Mouse (Mus musculus) bone marrow, adult 2 months (tissue): ENCODE measurements at regions not wholly inside any gene's neighbourhood (a gene's known extent, or its start where the extent isn't known, plus 50 kb on each side); places are given as distances from the start of the nearest gene placed in this dataset.
"Not testable (repeated sequence)": the region's sequence is repeated elsewhere in the genome, so short reads cannot be mapped to it uniquely, and the experiment has no call there.

Experiments used
- H3K27ac ChIP-seq: fragments of 200-500 bp; 2 replicates; pipeline ENCODE4 v1.5.1; 2012; ENCODE audit warnings: low read depth, mild to moderate bottlenecking, control low read depth, inconsistent platforms, low read length; ENCODE audit not compliant: control insufficient read depth, poor library complexity, insufficient read depth
- H3K4me1 ChIP-seq: fragments of 200-500 bp; 2 replicates; pipeline ENCODE4 v1.6.1; 2011; ENCODE audit warnings: low read length; ENCODE audit not compliant: control insufficient read depth, insufficient read depth
- H3K4me3 ChIP-seq: fragments of 200-500 bp; replicated peaks from 2 replicates; pipeline ENCODE3; 2011; ENCODE audit warnings: mild to moderate bottlenecking, low read depth, low read length, control low read depth; ENCODE audit not compliant: control insufficient read depth
- CTCF ChIP-seq: fragments of 200-500 bp; IDR thresholded peaks from 2 replicates; pipeline ENCODE4 v1.5.1; 2011; ENCODE audit warnings: low read length, control low read depth; ENCODE audit not compliant: control insufficient read depth, insufficient read depth
- POLR2A ChIP-seq: fragments of 200-500 bp; IDR thresholded peaks from 2 replicates; pipeline ENCODE4 v1.6.1; 2011; ENCODE audit warnings: low read depth, mild to moderate bottlenecking, control low read depth, low read length, borderline replicate concordance; ENCODE audit not compliant: control insufficient read depth
- WGBS: fragments of 180-500 bp; shearing (Covaris S2); methylation state at CpG from one replicate; pipeline ENCODE4 v1.1.7; 2018; 5-methylcytosine and 5-hydroxymethylcytosine counted together

- no peak overlapping the region for H3K27ac ChIP-seq
- 86% methylated on average over 1 of the region's 1 CpGs for WGBS
These were observed 254.7 kb downstream of the 1810013L24Rik start for GRCm38 (mm10) chr16:9084581-9084980.

GRCm38 (mm10) chr16:9085133-9085532 lies 255.2 kb downstream of the 1810013L24Rik start:
- H3K4me3 ChIP-seq: no peak overlapping the region
- H3K27ac ChIP-seq: no peak overlapping the region
- TF ChIP-seq CTCF: no peak
- no peak for TF ChIP-seq POLR2A
- no peaks in the 10 kb centered on the region for H3K4me1 ChIP-seq
- 67% methylated on average over 1 of the region's 1 CpGs for WGBS

More at GRCm38 (mm10) chr16:9084581-9084980, 254.7 kb downstream of the 1810013L24Rik start:
- Histone ChIP-seq H3K4me1 (no peaks in the 10 kb centered on the region), H3K4me3 (no peak overlapping the region)
- TF ChIP-seq CTCF: no peak
- TF ChIP-seq POLR2A: no peak

- TF ChIP-seq CTCF: no peak
- no peak for TF ChIP-seq POLR2A
- Histone ChIP-seq H3K4me1 (no peaks in the 10 kb centered on the region), H3K4me3 (no peak overlapping the region), H3K27ac (no peak overlapping the region)
- whole genome bisulfite sequencing: 67% methylated on average over 5 of the region's 5 CpGs
These were observed 256.1 kb downstream of the 1810013L24Rik start for GRCm38 (mm10) chr16:9085977-9086376.

GRCm38 (mm10) chr16:9091790-9092189 lies 261.9 kb downstream of the 1810013L24Rik start:
- H3K4me1 ChIP-seq: no peaks in the 10 kb centered on the region
- WGBS: 72% methylated on average over 6 of the region's 6 CpGs
- no peak for TF ChIP-seq POLR2A
- TF ChIP-seq CTCF: no peak
- no peak overlapping the region for H3K4me3 ChIP-seq
- no peak overlapping the region for H3K27ac ChIP-seq

GRCm38 (mm10) chr16:9092191-9092848 lies 262.4 kb downstream of the 1810013L24Rik start:
- 24% methylated on average over 11 of the region's 11 CpGs for WGBS
- no peak overlapping the region for H3K4me3 ChIP-seq
- no peaks in the 10 kb centered on the region for H3K4me1 ChIP-seq
- no peak overlapping the region for H3K27ac ChIP-seq
- TF ChIP-seq CTCF (no peak), POLR2A (no peak)

- Histone ChIP-seq H3K4me1 (no peaks in the 10 kb centered on the region), H3K4me3 (no peak overlapping the region), H3K27ac (no peak overlapping the region)
- TF ChIP-seq CTCF (no peak), POLR2A (no peak)
- 37% methylated on average over 2 of the region's 2 CpGs for WGBS
These were observed 263.7 kb downstream of the 1810013L24Rik start for GRCm38 (mm10) chr16:9093593-9093992.

- 70% methylated on average over 5 of the region's 5 CpGs for WGBS
- no peak overlapping the region for H3K4me3 ChIP-seq
- no peak for TF ChIP-seq CTCF
- TF ChIP-seq POLR2A: no peak
- H3K4me1 ChIP-seq: no peaks in the 10 kb centered on the region
- no peak overlapping the region for H3K27ac ChIP-seq
These were observed 264.3 kb downstream of the 1810013L24Rik start for GRCm38 (mm10) chr16:9094201-9094600.

GRCm38 (mm10) chr16:9106211-9106610 lies 276.3 kb downstream of the 1810013L24Rik start:
- H3K27ac ChIP-seq: no peak overlapping the region
- no peaks in the 10 kb centered on the region for H3K4me1 ChIP-seq
- no peak overlapping the region for H3K4me3 ChIP-seq
- TF ChIP-seq CTCF: no peak
- TF ChIP-seq POLR2A: no peak
- WGBS: 89% methylated on average over 11 of the region's 11 CpGs

- 89% methylated on average over 7 of the region's 8 CpGs for whole genome bisulfite sequencing
- H3K27ac ChIP-seq, H3K4me1 ChIP-seq, H3K4me3 ChIP-seq: not testable (repeated sequence)
These were observed 276.8 kb downstream of the 1810013L24Rik start for GRCm38 (mm10) chr16:9106676-9107075.
